Mouse (Mus musculus): ENCODE measurements around the gene Cd46.
A peak's percentile ranks its signal among the peaks of the same experiment; 100 is the strongest.

Cd46 gene

GRCm38 (mm10) chr1:195018089-195018999, 73.7 kb downstream of the Cd46 start:
- DNase-seq = peak; percentile 96

- no peak for DNase-seq
Measured at GRCm38 (mm10) chr1:195017626-195018025, 74.4 kb downstream of the Cd46 start.

GRCm38 (mm10) chr1:195016811-195017501, 75.1 kb downstream of the Cd46 start:
- peak; percentile 78 for DNase-seq

- no peak for DNase-seq
Measured at GRCm38 (mm10) chr1:195015281-195015680, 76.8 kb downstream of the Cd46 start.

GRCm38 (mm10) chr1:195014201-195014885, 77.7 kb downstream of the Cd46 start:
- no peak for DNase-seq

GRCm38 (mm10) chr1:195012531-195012930, 79.5 kb downstream of the Cd46 start:
- no peak for DNase-seq

GRCm38 (mm10) chr1:195006267-195006666, 85.8 kb downstream of the Cd46 start:
- DNase-seq = no peak

- DNase-seq = no peak
Measured at GRCm38 (mm10) chr1:195004194-195004593, 87.9 kb downstream of the Cd46 start.

GRCm38 (mm10) chr1:195003328-195003727, 88.7 kb downstream of the Cd46 start:
- no peak for DNase-seq

- DNase-seq = no peak
Measured at GRCm38 (mm10) chr1:194998396-194998795, 93.7 kb downstream of the Cd46 start.

- no peak for DNase-seq
Measured at GRCm38 (mm10) chr1:194995196-194995595, 96.9 kb downstream of the Cd46 start.

- no peak for DNase-seq
Measured at GRCm38 (mm10) chr1:194994262-194994661, 97.8 kb downstream of the Cd46 start.

GRCm38 (mm10) chr1:194993409-194993988, 98.5 kb downstream of the Cd46 start:
- DNase-seq = no peak

- no peak for DNase-seq
Measured at GRCm38 (mm10) chr1:194992589-194993317, 99.3 kb downstream of the Cd46 start.

GRCm38 (mm10) chr1:194991654-194992053, 100.4 kb downstream of the Cd46 start:
- DNase-seq = no peak

- no peak for DNase-seq
Measured at GRCm38 (mm10) chr1:194990976-194991375, 101.1 kb downstream of the Cd46 start.

GRCm38 (mm10) chr1:194989024-194989423, 103.0 kb downstream of the Cd46 start:
- DNase-seq = no peak

Data from right cerebral cortex, adult 18-20 months (tissue).